Mouse (Mus musculus): Measurements from ENCODE around the gene Cox19. TPM values are rescaled to one million over a fixed set of nuclear protein-coding genes. Genes with fewer than 3 reads are reported as not detected.

The Cox19 gene
- polyA plus RNA-seq, 2 experiments = 77.8 to 108 TPM

DNA sequence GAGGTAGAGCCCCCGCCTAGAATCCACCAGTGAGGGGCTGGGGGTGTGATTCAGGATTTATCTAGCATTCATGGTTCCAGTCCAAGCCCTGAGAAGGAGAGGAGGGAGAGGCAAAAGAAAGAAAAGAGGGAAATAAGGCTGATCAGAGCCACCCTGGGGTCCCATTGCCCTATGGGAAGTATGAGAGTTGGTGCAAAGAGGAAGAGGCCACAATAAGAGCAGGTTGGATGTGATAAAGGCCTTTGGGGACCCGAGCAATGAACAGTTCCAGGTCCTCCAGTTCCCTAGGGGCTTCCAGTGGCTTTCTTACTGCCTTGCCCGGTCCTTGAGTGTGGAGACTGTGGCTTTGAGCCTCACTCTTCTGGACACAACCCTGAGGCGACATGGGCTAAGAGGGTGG, 63.4 kb downstream of the Cox19 start:
- Histone ChIP-seq H3K4me3 (replicated peaks; ENCODE audit: low read length) (no peak overlapping the region), H3K9ac (ENCODE audit: low read depth, low read length, severe bottlenecking) (no peak overlapping the region), H3K27me3 (ENCODE audit: control insufficient read depth, insufficient read depth, low read length) (no peaks in the 10 kb centered on the region), H3K27ac (replicated peaks; ENCODE audit: low read depth, low read length) (no peak overlapping the region), H3K36me3 (ENCODE audit: control insufficient read depth, insufficient read depth, low read length) (no peaks in the 10 kb centered on the region), H3K4me2 (replicated peaks; ENCODE audit: low read depth, low read length, severe bottlenecking) (no peak overlapping the region), H3K9me3 (ENCODE audit: control insufficient read depth, low read length) (no peaks in the 10 kb centered on the region), H3K4me1 (ENCODE audit: control insufficient read depth, insufficient read depth, low read length) (no peaks in the 10 kb centered on the region)
- DNase-seq (ENCODE audit: low spot score) (no peak), ATAC-seq (ENCODE audit: low FRiP score, low read depth) (no peak)
- TF ChIP-seq POLR2A (IDR thresholded peaks at IDR 0.05; ENCODE audit: borderline replicate concordance, extremely low read depth, insufficient read depth, insufficient read length) = no peak
- WGBS = 82% methylated on average over 4 of the region's 4 CpGs

DNA sequence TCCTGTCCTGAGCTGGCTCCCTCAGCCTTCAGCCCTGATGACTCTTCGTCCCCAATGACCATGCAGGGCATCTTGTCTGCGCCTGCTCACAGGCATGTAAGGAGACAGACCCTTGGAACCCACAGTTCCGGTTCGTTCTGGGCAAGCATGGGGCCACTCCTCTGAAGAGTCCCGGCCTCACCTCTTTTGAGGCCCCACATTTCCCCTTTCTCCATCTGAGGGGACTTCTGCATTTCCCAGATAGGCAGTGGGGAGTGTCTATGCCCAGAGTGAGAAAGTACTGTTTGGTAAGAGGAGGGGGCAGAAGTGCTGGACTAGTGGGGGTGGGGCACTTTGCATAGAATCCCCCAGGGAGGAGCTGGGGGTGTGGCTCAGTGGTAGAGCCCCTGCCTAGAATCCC, 64.1 kb downstream of the Cox19 start:
- no peaks in the 10 kb centered on the region for H3K27me3 ChIP-seq (ENCODE audit: control insufficient read depth, insufficient read depth, low read length)
- ATAC-seq (ENCODE audit: low FRiP score, low read depth) (no peak), DNase-seq (ENCODE audit: low spot score) (no peak)
- no peaks in the 10 kb centered on the region for H3K9me3 ChIP-seq (ENCODE audit: control insufficient read depth, low read length)
- WGBS = 82% methylated on average over 5 of the region's 5 CpGs
- TF ChIP-seq POLR2A (IDR thresholded peaks at IDR 0.05; ENCODE audit: borderline replicate concordance, extremely low read depth, insufficient read depth, insufficient read length) = no peak
- no peak overlapping the region for H3K27ac ChIP-seq (replicated peaks; ENCODE audit: low read depth, low read length)
- no peak overlapping the region for H3K4me2 ChIP-seq (replicated peaks; ENCODE audit: low read depth, low read length, severe bottlenecking)
- no peak overlapping the region for H3K4me3 ChIP-seq (replicated peaks; ENCODE audit: low read length)
- no peaks in the 10 kb centered on the region for H3K36me3 ChIP-seq (ENCODE audit: control insufficient read depth, insufficient read depth, low read length)
- H3K9ac ChIP-seq (ENCODE audit: low read depth, low read length, severe bottlenecking) = no peak overlapping the region
- no peaks in the 10 kb centered on the region for H3K4me1 ChIP-seq (ENCODE audit: control insufficient read depth, insufficient read depth, low read length)

MicroRNAs encoded within 50 kb of the gene (microRNA counts, 519-probe panel; counts per million panel counts)
- not detected for microRNA mmu-miR-339-3p
- microRNA mmu-miR-339-5p = not detected

Small RNA genes lying within 50 kb of the gene (microRNA-seq; reads per million reads assigned to microRNA genes)
- gene Mir339 = 360 reads per million, percentile 60 among the genes with 10 or more reads in this experiment

Other genes starting within 250 kb of the Cox19 start
- 17.4 and 19.2 TPM in 2 replicates for gene Prkar1b, start 201.4 kb downstream of the Cox19 start, polyA plus RNA-seq (2012; rRNA removed)
- 15.8 and 17.0 TPM in 2 replicates for gene Prkar1b, start 201.4 kb downstream of the Cox19 start, polyA plus RNA-seq (2014; fragmentation: Nextera tagmentation; extraction: Ambion mirVana)
- 15.1 and 20.1 TPM in 2 replicates for gene Dnaaf5, start 201.2 kb downstream of the Cox19 start, polyA plus RNA-seq (2012; rRNA removed)
- gene Dnaaf5, start 201.2 kb downstream of the Cox19 start, polyA plus RNA-seq (2014; fragmentation: Nextera tagmentation; extraction: Ambion mirVana) = 5.3 and 6.7 TPM in 2 replicates
- gene Sun1, start 150.8 kb downstream of the Cox19 start, polyA plus RNA-seq (2012; rRNA removed) = 65.3 and 67.3 TPM in 2 replicates
- 50.0 and 53.7 TPM in 2 replicates for gene Sun1, start 150.8 kb downstream of the Cox19 start, polyA plus RNA-seq (2014; fragmentation: Nextera tagmentation; extraction: Ambion mirVana)
- gene Get4, start 99.1 kb downstream of the Cox19 start, polyA plus RNA-seq (2012; rRNA removed) = 136 and 149 TPM in 2 replicates
- gene Get4, start 99.1 kb downstream of the Cox19 start, polyA plus RNA-seq (2014; fragmentation: Nextera tagmentation; extraction: Ambion mirVana) = 152 and 154 TPM in 2 replicates
- gene Adap1, start 25.8 kb downstream of the Cox19 start, polyA plus RNA-seq (2012; rRNA removed) = 2.5 and 2.9 TPM in 2 replicates
- 1.7 and 2.7 TPM in 2 replicates for gene Adap1, start 25.8 kb downstream of the Cox19 start, polyA plus RNA-seq (2014; fragmentation: Nextera tagmentation; extraction: Ambion mirVana)
- gene Cyp2w1, start 1.2 kb upstream of the Cox19 start, polyA plus RNA-seq (2012; rRNA removed) = 29.3 and 36.2 TPM in 2 replicates
- gene Cyp2w1, start 1.2 kb upstream of the Cox19 start, polyA plus RNA-seq (2014; fragmentation: Nextera tagmentation; extraction: Ambion mirVana) = 19.6 and 20.7 TPM in 2 replicates
- gene Gpr146, start 26.3 kb upstream of the Cox19 start, polyA plus RNA-seq (2012; rRNA removed) = 1.9 and 2.4 TPM in 2 replicates
- gene Gpr146, start 26.3 kb upstream of the Cox19 start, polyA plus RNA-seq (2014; fragmentation: Nextera tagmentation; extraction: Ambion mirVana) = 2.3 and 2.5 TPM in 2 replicates
- gene C130050O18Rik, start 53.9 kb upstream of the Cox19 start, polyA plus RNA-seq (2012; rRNA removed) = 9.1 and 10.6 TPM in 2 replicates
- gene C130050O18Rik, start 53.9 kb upstream of the Cox19 start, polyA plus RNA-seq (2014; fragmentation: Nextera tagmentation; extraction: Ambion mirVana) = 6.4 and 7.5 TPM in 2 replicates
- gene Gper1, start 71.7 kb upstream of the Cox19 start, polyA plus RNA-seq (2012; rRNA removed) = 4.7 and 5.7 TPM in 2 replicates
- 6.4 and 6.7 TPM in 2 replicates for gene Gper1, start 71.7 kb upstream of the Cox19 start, polyA plus RNA-seq (2014; fragmentation: Nextera tagmentation; extraction: Ambion mirVana)
- 23.2 and 25.2 TPM in 2 replicates for gene 3110082I17Rik, start 109.1 kb upstream of the Cox19 start, polyA plus RNA-seq (2012; rRNA removed)
- gene 3110082I17Rik, start 109.1 kb upstream of the Cox19 start, polyA plus RNA-seq (2014; fragmentation: Nextera tagmentation; extraction: Ambion mirVana) = 27.9 and 29.9 TPM in 2 replicates
- 16.4 and 17.3 TPM in 2 replicates for gene Zfand2a, start 133.1 kb upstream of the Cox19 start, polyA plus RNA-seq (2012; rRNA removed)
- gene Zfand2a, start 133.1 kb upstream of the Cox19 start, polyA plus RNA-seq (2014; fragmentation: Nextera tagmentation; extraction: Ambion mirVana) = 6.2 and 6.8 TPM in 2 replicates
- gene Uncx, start 192.1 kb upstream of the Cox19 start, polyA plus RNA-seq (2012; rRNA removed) = 0.20 TPM in 2 replicates
- 0.07 and 0.12 TPM in 2 replicates for gene Uncx, start 192.1 kb upstream of the Cox19 start, polyA plus RNA-seq (2014; fragmentation: Nextera tagmentation; extraction: Ambion mirVana)

All from limb, embryonic 14.5 days (tissue).